Mouse (Mus musculus) neural tube, embryonic 15.5 days (tissue): ENCODE results near the gene Foxl1. TPM values are rescaled to one million over a fixed set of nuclear protein-coding genes. Genes with fewer than 3 reads are reported as not detected.
A peak's percentile ranks its signal among the peaks of the same experiment; 100 is the strongest.

Experiments
- ATAC-seq: fragments of 200-750 bp; cut with Nextera tagmentation; 2 replicates; pipeline ENCODE4 v1.8.0; 2017; ENCODE audit warnings: mild to moderate bottlenecking, moderate TSS enrichment, moderate library complexity; ENCODE audit not compliant: low FRiP score
- H3K27ac ChIP-seq: fragments of 300-500 bp; sonication (generic); replicated peaks from 2 replicates; pipeline ENCODE4 v1.5.1; 2015; ENCODE audit warnings: mild to moderate bottlenecking, inconsistent platforms
- H3K27me3 ChIP-seq: fragments of 300-500 bp; sonication (generic); replicated peaks from 2 replicates; pipeline ENCODE4 v1.6.1; 2015; ENCODE audit warnings: inconsistent platforms
- H3K36me3 ChIP-seq: fragments of 300-500 bp; sonication (generic); 2 replicates; pipeline ENCODE4 v1.6.1; 2015; ENCODE audit warnings: inconsistent platforms
- H3K4me1 ChIP-seq: fragments of 300-500 bp; sonication (generic); 2 replicates; pipeline ENCODE4 v1.6.1; 2015; ENCODE audit warnings: inconsistent platforms
- H3K4me2 ChIP-seq: fragments of 300-500 bp; sonication (generic); 2 replicates; pipeline ENCODE4 v1.6.1; 2015; ENCODE audit warnings: inconsistent platforms, mild to moderate bottlenecking, moderate library complexity
- H3K4me3 ChIP-seq: fragments of 300-500 bp; sonication (generic); replicated peaks from 2 replicates; pipeline ENCODE4 v1.5.1; 2015; ENCODE audit warnings: mild to moderate bottlenecking, inconsistent platforms
- H3K9ac ChIP-seq: fragments of 300-500 bp; sonication (generic); replicated peaks from 2 replicates; pipeline ENCODE4 v1.6.1; 2015; ENCODE audit warnings: mild to moderate bottlenecking, inconsistent platforms
- H3K9me3 ChIP-seq: fragments of 300-500 bp; sonication (generic); replicated peaks from 2 replicates; pipeline ENCODE4 v1.6.1; 2016; ENCODE audit warnings: inconsistent platforms
- WGBS: fragments of 180-500 bp; shearing (Covaris S2); methylation state at CpG from one replicate; pipeline ENCODE4 v1.1.7; 2015; ENCODE audit warnings: mixed read lengths; 5-methylcytosine and 5-hydroxymethylcytosine counted together
- polyA plus RNA-seq: library from polyadenylated mRNA; unstranded; fragments of >200 nt; fragmentation: Nextera tagmentation; extraction: Ambion mirVana; gene quantifications from 2 replicates; pipeline ENCODE4 v1.2.1, GENCODE M21; 2015

The Foxl1 gene
- polyA plus RNA-seq, 1 experiment from 2014 or later: 0.15 TPM

DNA sequence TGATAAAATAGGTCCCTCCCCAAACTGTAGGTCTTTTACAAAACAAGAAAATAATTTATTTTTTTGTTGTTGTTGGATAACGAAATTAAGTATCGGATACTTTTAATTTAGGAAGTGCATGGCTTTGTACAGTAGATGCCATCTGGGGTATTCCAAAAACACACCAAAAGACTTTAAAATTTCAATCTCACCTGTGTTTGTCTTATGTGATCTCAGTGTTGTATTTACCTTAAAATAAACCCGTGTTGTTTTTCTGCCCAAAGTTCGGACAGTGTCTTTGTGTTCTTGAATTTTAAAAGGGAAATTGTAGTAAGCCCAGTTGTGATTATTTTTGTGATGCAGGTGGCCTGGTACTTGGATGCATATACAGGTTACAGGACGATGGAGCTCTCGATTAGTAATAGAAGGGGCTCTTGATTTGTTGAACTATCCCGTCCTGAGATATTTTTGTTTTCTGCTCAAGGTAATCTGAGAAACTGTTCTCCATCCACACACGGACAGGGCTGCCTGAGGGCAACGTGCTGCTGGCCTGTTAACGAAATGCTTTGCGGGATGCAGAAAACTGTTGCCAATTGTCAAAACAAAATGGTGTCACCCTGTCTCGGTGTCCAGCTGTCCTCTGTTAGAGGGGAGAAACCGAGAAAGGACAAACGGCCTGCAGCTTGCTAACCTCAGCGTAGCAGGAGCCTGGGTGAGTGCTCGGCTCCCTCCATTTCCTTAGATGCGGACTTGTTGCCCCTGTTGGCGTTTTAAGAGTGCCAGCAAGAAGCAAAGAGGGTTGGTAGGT, 8.9 kb upstream of the Foxl1 start:
- H3K4me2 ChIP-seq: no peak overlapping the region
- H3K9ac ChIP-seq: no peak overlapping the region

DNA sequence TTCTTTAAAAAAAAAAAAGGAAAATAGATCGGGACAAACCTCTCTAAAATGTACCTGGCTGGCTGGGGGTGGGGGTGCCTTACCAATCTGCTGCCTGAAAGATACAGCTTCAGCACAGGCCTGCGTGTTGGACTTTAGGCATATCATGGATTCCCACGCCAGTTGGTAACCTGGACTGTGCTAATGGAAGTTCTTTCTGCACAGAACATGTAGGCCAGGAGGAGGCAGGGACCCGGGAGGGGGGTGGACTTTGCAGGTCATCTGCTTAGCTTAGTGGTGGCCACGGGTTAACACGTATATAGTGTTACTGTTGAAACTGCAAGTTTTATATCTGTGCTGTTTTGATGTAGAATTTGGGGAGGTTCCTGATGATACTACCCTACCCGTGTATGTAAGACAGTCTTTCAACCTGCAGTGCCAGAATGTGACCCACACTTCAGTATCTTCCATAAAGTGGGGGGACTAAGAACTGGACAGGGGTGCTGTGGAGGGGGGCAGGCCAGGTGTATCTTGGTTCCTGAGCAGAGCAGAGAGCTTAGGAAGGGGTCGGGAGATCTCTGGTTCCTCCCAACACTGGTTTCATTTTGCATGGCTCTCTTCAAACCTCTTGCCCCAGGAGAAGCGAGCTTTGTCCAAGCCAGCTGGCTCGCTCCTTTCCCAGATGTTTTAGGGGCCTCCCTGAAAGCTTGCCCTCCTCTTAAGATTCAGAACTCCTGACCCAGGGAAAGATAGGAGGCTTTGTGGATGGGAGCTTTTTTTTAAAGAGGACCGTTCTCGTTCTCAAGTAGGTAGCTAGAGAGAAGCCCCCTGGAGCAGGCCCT, 7.9 kb upstream of the Foxl1 start:
- H3K4me1 ChIP-seq: peaks cover 17% of the 10 kb centered on the region
- 7% methylated on average over 12 of the region's 12 CpGs for WGBS
- H3K4me2 ChIP-seq: 0 out of 2 replicates have a peak overlapping the region, but pooled peaks have one; percentile 3
- peak overlapping the region; percentile 23 for H3K4me3 ChIP-seq
- no peaks in the 10 kb centered on the region for H3K36me3 ChIP-seq
- no peaks in the 10 kb centered on the region for H3K9me3 ChIP-seq
- peaks cover 97% of the 10 kb centered on the region for H3K27me3 ChIP-seq
- no peak for ATAC-seq
- H3K9ac ChIP-seq: no peak overlapping the region
- no peak overlapping the region for H3K27ac ChIP-seq

More for the DNA sequence above, 8.9 kb upstream of the Foxl1 start:
- Histone ChIP-seq H3K27me3 (peaks cover 96% of the 10 kb centered on the region), H3K4me3 (peak overlapping the region; percentile 39), H3K36me3 (no peaks in the 10 kb centered on the region), H3K27ac (no peak overlapping the region), H3K9me3 (no peaks in the 10 kb centered on the region), H3K4me1 (peaks cover 15% of the 10 kb centered on the region)
- WGBS: 2% methylated on average over 18 of the region's 18 CpGs
- no peak for ATAC-seq

DNA sequence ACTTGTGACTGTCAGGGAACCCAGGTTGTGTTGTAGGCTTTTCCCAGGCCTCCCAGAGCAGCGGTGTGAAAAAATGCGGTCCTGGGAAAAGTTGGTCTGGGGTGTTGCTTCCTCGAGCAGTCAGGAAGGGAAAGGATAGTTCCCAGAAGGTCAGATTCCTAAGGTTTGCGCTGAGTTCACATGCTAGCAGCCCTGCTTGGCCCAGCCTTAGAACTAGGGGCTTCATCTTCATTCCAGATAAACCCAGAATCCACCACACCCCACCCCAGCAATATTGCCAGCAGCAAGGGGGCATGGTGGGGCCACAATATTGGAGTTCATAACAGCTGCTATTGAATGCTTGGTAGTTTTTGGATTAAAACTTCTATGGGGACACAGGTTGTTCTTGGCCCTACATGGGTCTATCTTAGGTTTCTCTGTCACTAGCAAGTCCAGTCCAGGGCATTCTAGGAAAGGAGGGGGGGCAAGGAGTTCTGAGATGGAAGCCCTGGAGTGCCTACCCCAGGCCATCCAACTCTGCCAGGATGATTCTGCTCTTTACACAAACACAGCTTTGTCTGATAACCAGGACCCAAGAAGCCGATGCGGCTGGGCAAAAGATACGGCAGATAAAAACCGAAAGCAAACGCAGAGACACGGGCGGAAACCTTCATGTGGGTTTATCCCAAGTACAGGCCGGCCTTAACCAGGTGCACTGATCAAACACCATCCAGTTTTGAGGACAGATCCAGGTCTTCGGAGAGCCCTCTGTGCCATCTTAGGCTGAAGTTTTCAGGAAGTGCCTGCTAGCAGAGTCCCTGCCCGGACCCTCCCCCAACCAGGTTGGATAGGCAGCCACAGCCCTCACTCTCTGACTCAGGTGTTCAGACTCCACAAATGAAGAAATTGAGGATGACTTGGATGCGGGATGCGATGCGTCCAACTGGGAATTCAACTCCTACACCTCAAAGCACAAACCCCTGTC, 7.0 kb upstream of the Foxl1 start:
- no peak overlapping the region for H3K9ac ChIP-seq

DNA sequence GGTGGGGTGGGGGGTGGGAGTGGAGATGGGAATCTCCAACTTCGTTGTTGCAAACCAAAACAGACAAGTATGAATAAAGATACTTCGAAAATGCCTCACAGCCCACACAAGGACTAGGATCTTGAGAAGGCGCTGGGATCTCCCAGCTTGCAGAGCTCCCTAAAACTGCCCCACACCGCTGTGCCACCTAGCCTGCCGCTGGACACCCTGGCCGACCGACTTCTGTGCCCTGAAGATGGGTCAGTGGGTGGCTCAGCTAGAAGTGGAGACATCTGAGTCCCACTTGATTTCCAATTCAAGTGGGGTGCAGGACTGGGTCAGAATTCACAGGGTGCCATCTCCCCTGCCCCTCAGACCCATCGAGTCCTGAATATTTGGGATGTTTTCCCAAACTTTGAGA, 6.0 kb upstream of the Foxl1 start:
- H3K27ac ChIP-seq: no peak overlapping the region
- no peak overlapping the region for H3K4me2 ChIP-seq
- no peak overlapping the region for H3K9ac ChIP-seq
- H3K9me3 ChIP-seq: no peaks in the 10 kb centered on the region
- no peak overlapping the region for H3K4me3 ChIP-seq
- no peak for ATAC-seq
- no peaks in the 10 kb centered on the region for H3K36me3 ChIP-seq
- peaks cover 98% of the 10 kb centered on the region for H3K27me3 ChIP-seq
- H3K4me1 ChIP-seq: peaks cover 16% of the 10 kb centered on the region
- WGBS: 6% methylated on average over 8 of the region's 8 CpGs

More for the DNA sequence above, 7.0 kb upstream of the Foxl1 start:
- Histone ChIP-seq H3K36me3 (no peaks in the 10 kb centered on the region), H3K9me3 (no peaks in the 10 kb centered on the region), H3K27ac (no peak overlapping the region), H3K27me3 (peaks cover 97% of the 10 kb centered on the region), H3K4me3 (peak overlapping the region; percentile 23; the same call in 1 of the 2 replicates), H3K4me1 (peaks cover 23% of the 10 kb centered on the region), H3K4me2 (0 out of 2 replicates have a peak overlapping the region, but pooled peaks have one; percentile 3)
- no peak for ATAC-seq
- WGBS: 2% methylated on average over 17 of the region's 17 CpGs

DNA sequence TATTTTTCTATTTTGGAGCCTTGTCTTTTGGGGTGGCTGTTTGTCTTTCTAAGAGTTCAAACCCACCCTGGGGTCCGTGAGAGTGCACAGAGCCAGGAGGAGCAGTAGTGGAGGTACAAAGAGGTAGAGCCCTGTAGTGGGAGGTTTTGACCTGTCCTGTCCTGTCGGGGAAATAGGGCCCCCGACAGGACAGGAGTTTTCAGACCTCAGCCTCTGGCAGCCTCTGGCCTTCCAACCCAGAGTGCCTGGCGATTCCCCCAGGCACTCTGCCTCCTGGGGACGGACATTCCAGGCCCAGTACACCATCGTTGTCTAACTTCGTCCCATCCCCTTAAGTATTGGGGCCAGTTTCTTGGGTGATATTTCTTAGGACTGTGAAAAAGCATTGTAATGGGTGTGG, 5.4 kb upstream of the Foxl1 start:
- no peak overlapping the region for H3K9ac ChIP-seq

DNA sequence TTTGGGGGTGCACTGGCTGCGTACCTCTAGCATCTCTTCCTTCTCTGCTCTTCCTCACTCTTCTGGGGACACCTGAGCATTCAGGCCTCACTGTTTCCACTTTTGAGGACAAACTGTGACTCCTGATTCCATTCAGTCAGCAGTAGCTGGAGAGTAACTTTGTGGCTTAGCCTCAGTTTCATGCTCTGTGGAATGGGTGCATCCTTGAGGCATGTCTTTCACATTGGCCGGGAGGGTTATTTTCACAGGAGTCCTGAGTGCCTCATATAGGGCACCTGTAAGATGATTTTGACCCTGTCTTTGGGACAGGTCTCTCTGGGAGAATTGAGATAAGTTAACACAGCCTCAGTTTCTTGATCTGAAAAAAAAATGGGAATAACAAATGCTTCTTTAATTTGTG, 4.6 kb upstream of the Foxl1 start:
- H3K27ac ChIP-seq: no peak overlapping the region
- H3K27me3 ChIP-seq: peaks cover 95% of the 10 kb centered on the region
- H3K9ac ChIP-seq: no peak overlapping the region
- H3K36me3 ChIP-seq: no peaks in the 10 kb centered on the region
- H3K4me3 ChIP-seq: no peak overlapping the region
- no peak for ATAC-seq
- WGBS: 42% methylated on average over 2 of the region's 2 CpGs
- H3K4me1 ChIP-seq: peaks cover 14% of the 10 kb centered on the region
- H3K4me2 ChIP-seq: no peak overlapping the region
- no peaks in the 10 kb centered on the region for H3K9me3 ChIP-seq

More for the DNA sequence above, 5.4 kb upstream of the Foxl1 start:
- H3K4me2 ChIP-seq: no peak overlapping the region
- H3K27ac ChIP-seq: no peak overlapping the region
- H3K4me3 ChIP-seq: no peak overlapping the region
- WGBS: 8% methylated on average over 7 of the region's 7 CpGs
- H3K9me3 ChIP-seq: no peaks in the 10 kb centered on the region
- H3K4me1 ChIP-seq: peaks cover 14% of the 10 kb centered on the region
- peaks cover 98% of the 10 kb centered on the region for H3K27me3 ChIP-seq
- no peaks in the 10 kb centered on the region for H3K36me3 ChIP-seq
- no peak for ATAC-seq

DNA sequence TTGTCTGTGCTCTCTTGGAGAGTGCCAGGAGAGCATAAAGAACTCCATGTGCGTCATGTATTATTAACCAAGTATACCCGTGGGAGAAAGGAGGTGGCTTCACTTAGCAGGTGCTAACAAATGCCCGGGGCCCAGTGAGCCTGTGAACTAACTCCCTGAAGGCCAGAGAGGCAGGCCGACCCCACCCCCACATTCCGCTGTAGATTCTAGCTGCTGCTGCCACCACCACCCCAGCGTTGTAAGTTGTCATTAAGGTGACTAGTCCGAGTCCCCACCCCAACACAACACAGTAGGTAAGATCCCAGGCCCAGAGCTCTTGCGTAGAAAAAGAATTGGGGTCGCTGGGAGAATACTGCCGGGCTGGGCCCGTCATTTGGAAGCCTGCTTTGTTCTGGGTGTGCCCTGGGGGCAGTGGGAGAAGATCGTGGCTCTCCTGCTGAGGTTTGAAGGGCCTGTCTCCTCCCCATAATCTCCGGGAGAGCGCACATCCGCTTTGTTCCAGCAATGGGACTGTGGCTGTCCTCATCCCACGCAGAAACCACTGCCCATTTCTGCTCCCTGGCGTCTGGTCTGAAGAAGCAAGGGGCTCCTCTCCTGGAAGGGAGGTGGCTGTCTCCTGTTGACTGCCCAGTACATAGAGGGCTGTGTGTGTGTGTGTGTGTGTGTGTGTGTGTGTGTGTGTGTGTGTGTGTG, 3.0 kb upstream of the Foxl1 start:
- H3K9ac ChIP-seq: no peak overlapping the region
- H3K27me3 ChIP-seq: peaks cover 97% of the 10 kb centered on the region
- WGBS: 3% methylated on average over 17 of the region's 17 CpGs
- H3K27ac ChIP-seq: no peak overlapping the region
- H3K4me2 ChIP-seq: peak overlapping the region; percentile 47
- ATAC-seq: 0 out of 2 replicates have a peak, but pooled peaks have one; percentile 24
- H3K9me3 ChIP-seq: no peaks in the 10 kb centered on the region
- no peaks in the 10 kb centered on the region for H3K36me3 ChIP-seq
- peaks cover 23% of the 10 kb centered on the region for H3K4me1 ChIP-seq
- no peak overlapping the region for H3K4me3 ChIP-seq

DNA sequence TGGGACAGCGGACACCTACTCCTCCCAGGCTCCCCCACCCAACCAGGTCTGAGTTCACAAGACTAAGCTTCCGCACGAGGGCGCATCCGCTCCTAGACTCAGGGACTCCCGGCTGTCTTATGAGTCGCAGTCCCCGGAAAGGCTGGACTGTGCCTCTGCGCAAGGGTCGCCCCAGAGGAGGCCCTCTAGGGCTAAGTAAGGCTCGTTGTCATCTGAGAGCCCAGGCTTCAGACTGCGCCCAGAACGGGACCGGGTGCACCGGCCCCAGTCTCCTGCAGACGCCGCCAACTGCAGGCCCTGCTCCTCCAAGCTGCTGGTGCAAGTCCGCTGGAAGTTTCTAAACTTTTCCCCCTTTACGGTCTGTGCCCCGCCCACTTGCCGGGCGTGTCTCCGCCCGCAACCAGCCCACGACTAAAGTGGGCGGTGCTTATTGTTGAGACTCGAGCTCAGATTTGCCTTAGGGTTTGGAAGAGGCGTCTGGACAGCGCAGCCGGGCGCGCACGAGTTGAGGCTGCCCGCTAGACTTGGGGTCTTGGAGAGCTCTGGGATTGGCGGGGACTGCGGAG, 2.3 kb upstream of the Foxl1 start:
- Histone ChIP-seq H3K4me1 (peaks cover 23% of the 10 kb centered on the region), H3K27ac (0 out of 2 replicates have a peak overlapping the region, but pooled peaks have one; percentile 45), H3K36me3 (no peaks in the 10 kb centered on the region), H3K27me3 (peaks cover 97% of the 10 kb centered on the region), H3K9ac (no peak overlapping the region), H3K4me3 (peak overlapping the region; percentile 9; the same call in 1 of the 2 replicates), H3K9me3 (no peaks in the 10 kb centered on the region), H3K4me2 (peak overlapping the region; percentile 47)
- under 1% methylated on average over 36 of the region's 36 CpGs for WGBS
- ATAC-seq: peak; percentile 53; the same call in 1 of the 2 replicates

DNA sequence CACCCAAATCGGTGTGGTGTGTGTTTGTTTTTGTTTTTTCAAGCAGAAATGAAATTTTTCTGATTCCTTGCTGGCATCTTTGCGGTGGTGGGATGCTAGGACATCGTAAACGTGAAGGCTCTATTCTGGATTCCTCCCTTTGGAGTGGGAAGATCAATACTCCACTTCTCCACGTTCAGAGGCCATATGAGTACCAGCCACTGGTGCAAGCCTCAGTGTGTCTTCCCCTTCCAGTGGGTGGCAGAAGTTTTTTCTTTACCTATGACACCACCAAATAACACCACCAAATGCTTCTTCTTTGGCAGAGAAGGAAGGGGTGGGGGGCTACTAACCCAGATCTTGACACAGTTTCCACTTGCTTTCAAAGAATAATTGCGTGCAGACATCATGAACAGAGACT, 1.5 kb upstream of the Foxl1 start:
- H3K27ac ChIP-seq: no peak overlapping the region
- H3K9ac ChIP-seq: no peak overlapping the region
- H3K4me3 ChIP-seq: no peak overlapping the region
- no peaks in the 10 kb centered on the region for H3K9me3 ChIP-seq
- ATAC-seq: no peak
- peaks cover 23% of the 10 kb centered on the region for H3K4me1 ChIP-seq
- no peak overlapping the region; the same call in 1 of the 2 replicates for H3K4me2 ChIP-seq
- H3K27me3 ChIP-seq: peaks cover 97% of the 10 kb centered on the region
- WGBS: 1% methylated on average over 6 of the region's 6 CpGs
- no peaks in the 10 kb centered on the region for H3K36me3 ChIP-seq

DNA sequence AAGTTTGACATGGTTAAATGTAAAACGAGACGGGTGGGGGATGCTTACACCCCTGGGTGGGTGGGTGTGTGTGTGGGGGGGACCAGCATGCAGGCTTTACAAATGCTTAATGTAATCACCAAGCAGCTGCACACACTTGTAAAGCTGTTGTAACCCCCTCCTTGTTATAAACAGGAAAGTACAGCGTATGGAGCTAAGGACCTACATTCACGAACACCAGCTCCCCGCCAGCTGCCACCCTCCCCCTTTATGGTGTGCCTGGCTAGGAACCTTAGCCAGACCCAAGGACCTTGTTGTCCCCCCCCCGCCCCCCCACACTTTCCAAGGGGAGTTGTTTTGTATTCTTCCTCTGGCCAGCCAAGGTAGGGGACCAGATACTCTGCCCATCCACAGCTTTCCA, 1.0 kb upstream of the Foxl1 start:
- H3K27me3 ChIP-seq: peaks cover 95% of the 10 kb centered on the region
- H3K4me2 ChIP-seq: no peak overlapping the region
- H3K27ac ChIP-seq: no peak overlapping the region
- no peaks in the 10 kb centered on the region for H3K9me3 ChIP-seq
- ATAC-seq: no peak
- no peak overlapping the region for H3K4me3 ChIP-seq
- H3K9ac ChIP-seq: no peak overlapping the region
- peaks cover 23% of the 10 kb centered on the region for H3K4me1 ChIP-seq
- under 1% methylated on average over 6 of the region's 6 CpGs for WGBS
- H3K36me3 ChIP-seq: no peaks in the 10 kb centered on the region
